Mouse (Mus musculus): Measurements from ENCODE around the gene Tmem240. TPM values are rescaled to one million over a fixed set of nuclear protein-coding genes. Genes with fewer than 3 reads are reported as not detected.

The Tmem240 gene
- polyA plus RNA-seq, 1 experiment from 2014 or later: 27.0 TPM

- peak; percentile 96 for ATAC-seq (ENCODE audit: low FRiP score, low read depth)
- peak within 1 kb of the TSS; percentile 97 for H3K4me3 ChIP-seq
- H3K4me1 ChIP-seq (replicated peaks): peaks cover 26% of the 10 kb centered on the region
- H3K9me3 ChIP-seq: no peaks in the 10 kb centered on the region
- under 1% methylated on average over 82 of the region's 83 CpGs for WGBS
- H3K36me3 ChIP-seq: no peaks in the 10 kb centered on the region
- peak within 1 kb of the TSS; percentile 97 for H3K4me2 ChIP-seq
- peak within 1 kb of the TSS; percentile 94 for H3K9ac ChIP-seq
- peak within 1 kb of the TSS; percentile 89 for H3K27ac ChIP-seq (replicated peaks)
- H3K27me3 ChIP-seq: no peaks in the 10 kb centered on the region
These were observed 29.6 kb upstream of the Tmem240 start, which contains the start of gene Ssu72 for GRCm38 (mm10) chr4:155704721-155705591. TSS of gene Ssu72 (plus strand) at chr4:155704800.

- H3K36me3 ChIP-seq: no peaks in the 10 kb centered on the region
- peak overlapping the region; percentile 94 for H3K9ac ChIP-seq
- ATAC-seq (ENCODE audit: low FRiP score, low read depth): no peak
- no peaks in the 10 kb centered on the region for H3K27me3 ChIP-seq
- no peaks in the 10 kb centered on the region for H3K9me3 ChIP-seq
- peak overlapping the region; percentile 89 for H3K27ac ChIP-seq (replicated peaks)
- H3K4me3 ChIP-seq: peak overlapping the region; percentile 97
- peaks cover 32% of the 10 kb centered on the region for H3K4me1 ChIP-seq (replicated peaks)
- under 1% methylated on average over 19 of the region's 19 CpGs for WGBS
- peak overlapping the region; percentile 97 for H3K4me2 ChIP-seq
These were observed 29.0 kb upstream of the Tmem240 start for GRCm38 (mm10) chr4:155705592-155705929.

DNA sequence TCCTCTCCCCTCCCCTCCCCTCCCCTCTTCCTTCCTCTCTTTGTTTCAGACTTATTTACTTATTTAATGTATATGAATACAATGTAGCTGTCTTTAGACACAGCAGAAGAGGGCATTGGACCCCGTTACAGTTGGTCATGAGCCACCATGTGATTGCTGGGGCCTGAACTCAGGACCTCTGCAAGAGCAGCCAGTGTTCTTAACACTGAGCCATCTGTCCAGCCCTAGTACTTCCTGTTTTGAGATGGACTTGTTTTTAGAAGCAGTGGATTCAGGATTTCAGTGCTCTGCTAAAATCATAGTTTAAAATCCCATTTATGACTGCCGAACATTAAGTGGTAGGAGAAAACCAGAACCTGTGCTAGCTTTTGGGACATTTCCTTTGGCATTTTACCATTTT lies 26.0 kb upstream of the Tmem240 start:
- 86% methylated on average over 2 of the region's 2 CpGs for WGBS
- H3K27me3 ChIP-seq: no peaks in the 10 kb centered on the region
- ATAC-seq (ENCODE audit: low FRiP score, low read depth): no peak

GRCm38 (mm10) chr4:155708988-155709387 lies 25.6 kb upstream of the Tmem240 start:
- Histone ChIP-seq H3K4me3 (no peak overlapping the region), H3K4me2 (no peak overlapping the region), H3K27me3 (no peaks in the 10 kb centered on the region), H3K27ac (replicated peaks) (no peak overlapping the region; the same call in 1 of the 2 replicates), H3K4me1 (replicated peaks) (peaks cover 31% of the 10 kb centered on the region), H3K36me3 (no peaks in the 10 kb centered on the region), H3K9ac (no peak overlapping the region), H3K9me3 (no peaks in the 10 kb centered on the region)
- ATAC-seq (ENCODE audit: low FRiP score, low read depth): no peak

More for the DNA sequence above, 26.0 kb upstream of the Tmem240 start:
- Histone ChIP-seq H3K4me1 (replicated peaks) (peaks cover 32% of the 10 kb centered on the region), H3K9ac (no peak overlapping the region), H3K4me3 (no peak overlapping the region), H3K9me3 (no peaks in the 10 kb centered on the region), H3K27ac (replicated peaks) (no peak overlapping the region; the same call in 1 of the 2 replicates), H3K36me3 (no peaks in the 10 kb centered on the region), H3K4me2 (no peak overlapping the region)

DNA sequence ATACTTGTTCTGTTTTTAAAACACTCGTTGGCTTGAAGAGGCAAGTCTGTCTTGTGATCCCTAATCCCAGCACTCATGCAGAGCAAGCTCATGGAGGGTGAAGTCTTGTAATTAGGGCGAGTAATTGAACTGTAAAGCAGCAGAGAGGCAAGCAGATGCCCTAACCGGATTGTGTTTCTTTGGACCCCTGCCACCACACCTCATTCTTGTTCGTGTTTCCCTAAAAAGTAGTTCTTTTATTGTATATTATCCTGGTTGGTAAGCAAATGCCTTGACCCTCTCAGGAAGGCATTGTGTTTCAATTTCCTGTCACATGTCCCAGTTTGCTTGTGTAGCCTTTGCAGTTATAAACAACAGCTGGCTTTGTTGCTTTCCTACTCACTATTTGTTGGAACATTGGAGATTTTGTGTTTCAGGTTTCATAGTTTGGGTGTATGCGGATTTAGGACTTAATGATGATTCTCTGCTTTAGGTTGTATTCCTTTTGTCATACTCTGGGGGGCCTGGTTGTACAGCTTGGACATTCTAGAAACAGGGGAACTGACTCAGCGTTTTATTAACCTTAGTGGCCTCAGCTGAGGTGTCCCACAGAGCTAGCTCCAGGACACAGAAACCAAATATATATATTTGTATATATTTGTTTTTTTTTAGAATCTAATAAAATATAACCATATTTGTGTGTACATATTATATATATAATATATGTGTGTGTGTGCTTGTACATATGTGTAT lies 23.9 kb upstream of the Tmem240 start:
- H3K27ac ChIP-seq (replicated peaks): peak overlapping the region; percentile 34; the same call in 1 of the 2 replicates
- peaks cover 26% of the 10 kb centered on the region for H3K4me1 ChIP-seq (replicated peaks)
- WGBS: 63% methylated on average over 6 of the region's 6 CpGs
- no peak overlapping the region for H3K9ac ChIP-seq
- no peak overlapping the region for H3K4me2 ChIP-seq
- no peaks in the 10 kb centered on the region for H3K9me3 ChIP-seq
- peaks cover 5% of the 10 kb centered on the region for H3K36me3 ChIP-seq
- H3K27me3 ChIP-seq: no peaks in the 10 kb centered on the region
- no peak overlapping the region for H3K4me3 ChIP-seq
- no peak for ATAC-seq (ENCODE audit: low FRiP score, low read depth)

GRCm38 (mm10) chr4:155721668-155722083 lies 12.9 kb upstream of the Tmem240 start:
- Histone ChIP-seq H3K4me3 (no peak overlapping the region), H3K9me3 (no peaks in the 10 kb centered on the region), H3K27ac (replicated peaks) (no peak overlapping the region), H3K36me3 (peaks cover 11% of the 10 kb centered on the region), H3K4me1 (replicated peaks) (no peaks in the 10 kb centered on the region), H3K4me2 (no peak overlapping the region), H3K9ac (no peak overlapping the region), H3K27me3 (no peaks in the 10 kb centered on the region)
- ATAC-seq (ENCODE audit: low FRiP score, low read depth): no peak
- 56% methylated on average over 4 of the region's 4 CpGs for WGBS

- Histone ChIP-seq H3K27ac (replicated peaks) (no peak overlapping the region), H3K4me2 (no peak overlapping the region), H3K27me3 (no peaks in the 10 kb centered on the region), H3K36me3 (peaks cover 13% of the 10 kb centered on the region), H3K9me3 (no peaks in the 10 kb centered on the region), H3K9ac (no peak overlapping the region), H3K4me3 (no peak overlapping the region), H3K4me1 (replicated peaks) (peaks cover under 1% of the 10 kb centered on the region; the same call in 1 of the 2 replicates)
- no peak for ATAC-seq (ENCODE audit: low FRiP score, low read depth)
- WGBS: 50% methylated on average over 2 of the region's 2 CpGs
These were observed 6.6 kb upstream of the Tmem240 start for GRCm38 (mm10) chr4:155727993-155728392.

GRCm38 (mm10) chr4:155733267-155733666 lies 1.3 kb upstream of the Tmem240 start:
- H3K27ac ChIP-seq (replicated peaks): no peak overlapping the region; the same call in 1 of the 2 replicates
- peaks cover 41% of the 10 kb centered on the region for H3K4me1 ChIP-seq (replicated peaks)
- peak overlapping the region; percentile 93 for H3K4me3 ChIP-seq
- H3K9ac ChIP-seq: peak overlapping the region; percentile 92; the same call in 1 of the 2 replicates
- H3K27me3 ChIP-seq: no peaks in the 10 kb centered on the region
- ATAC-seq (ENCODE audit: low FRiP score, low read depth): no peak
- peaks cover 23% of the 10 kb centered on the region for H3K36me3 ChIP-seq
- H3K4me2 ChIP-seq: peak overlapping the region; percentile 95; the same call in 1 of the 2 replicates
- H3K9me3 ChIP-seq: no peaks in the 10 kb centered on the region
- WGBS: 85% methylated on average over 10 of the region's 10 CpGs

DNA sequence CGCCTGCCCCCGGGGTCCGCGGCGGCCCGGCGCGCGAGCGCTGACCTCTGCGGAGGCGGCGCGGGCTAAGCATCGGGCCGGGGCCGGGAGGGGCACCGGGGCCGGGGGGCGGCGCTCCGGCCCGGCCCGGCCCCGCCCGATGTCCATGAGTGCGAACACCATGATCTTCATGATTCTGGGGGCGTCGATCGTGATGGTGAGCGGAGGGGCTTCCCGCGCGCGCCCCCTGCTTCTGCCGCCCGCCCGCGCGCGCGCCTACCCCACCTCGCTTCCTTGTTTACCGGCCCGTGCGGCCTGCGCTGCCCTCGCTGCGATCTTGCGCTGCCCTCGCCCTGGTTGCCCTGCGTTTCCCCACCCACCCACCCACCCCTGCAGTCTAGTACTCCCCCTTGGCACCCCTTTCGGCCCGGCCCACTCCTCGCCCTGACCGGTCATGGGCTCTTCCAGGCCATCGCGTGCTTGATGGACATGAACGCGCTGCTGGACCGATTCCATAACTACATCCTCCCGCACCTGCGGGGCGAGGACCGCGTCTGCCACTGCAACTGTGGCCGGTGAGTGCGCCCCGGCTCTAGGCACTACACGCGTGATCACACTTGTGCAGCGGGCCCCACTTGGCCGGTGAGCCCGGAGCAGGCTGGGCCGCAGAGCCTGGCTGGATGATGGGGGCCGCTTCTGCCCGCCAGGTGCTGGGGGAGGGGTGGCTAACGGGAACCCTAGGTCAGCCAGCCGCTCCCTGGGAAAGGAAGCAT lies 527 bp downstream of the Tmem240 start:
- WGBS: 1% methylated on average over 53 of the region's 79 CpGs
- H3K27ac ChIP-seq (replicated peaks): peak overlapping the region; percentile 98
- H3K9ac ChIP-seq: peak overlapping the region; percentile 92
- H3K36me3 ChIP-seq: peaks cover 25% of the 10 kb centered on the region
- peak; percentile 72 for ATAC-seq (ENCODE audit: low FRiP score, low read depth)
- H3K27me3 ChIP-seq: no peaks in the 10 kb centered on the region
- H3K4me1 ChIP-seq (replicated peaks): peaks cover 50% of the 10 kb centered on the region
- H3K9me3 ChIP-seq: no peaks in the 10 kb centered on the region
- peak overlapping the region; percentile 93 for H3K4me3 ChIP-seq
- peak overlapping the region; percentile 95 for H3K4me2 ChIP-seq

DNA sequence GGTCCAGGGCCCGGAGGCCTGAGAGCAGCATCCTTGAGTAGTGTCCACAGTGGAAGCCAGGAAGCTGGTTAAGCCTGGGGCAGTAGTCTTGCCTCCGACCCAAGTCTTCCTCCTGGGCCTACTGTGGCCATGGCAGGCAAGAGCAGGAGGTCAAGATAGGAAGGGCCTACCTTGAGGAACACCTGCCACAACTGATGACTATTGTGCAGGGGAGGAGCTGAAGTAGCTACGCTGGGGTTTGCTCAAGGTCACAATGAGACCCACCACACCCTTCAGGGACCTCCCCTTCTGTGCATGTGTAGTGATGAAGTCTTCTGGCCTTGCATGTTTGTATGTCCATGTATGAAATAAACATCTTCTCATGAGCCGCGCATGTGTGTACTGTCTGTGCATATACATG lies 1.2 kb downstream of the Tmem240 start:
- Histone ChIP-seq H3K4me3 (peak overlapping the region; percentile 93), H3K27me3 (no peaks in the 10 kb centered on the region), H3K36me3 (peaks cover 28% of the 10 kb centered on the region), H3K4me2 (peak overlapping the region; percentile 95), H3K9ac (peak overlapping the region; percentile 92), H3K27ac (replicated peaks) (peak overlapping the region; percentile 98), H3K9me3 (no peaks in the 10 kb centered on the region), H3K4me1 (replicated peaks) (peaks cover 52% of the 10 kb centered on the region)
- WGBS: 58% methylated on average over 5 of the region's 5 CpGs
- peak; percentile 1; the same call in 1 of the 2 replicates for ATAC-seq (ENCODE audit: low FRiP score, low read depth)

DNA sequence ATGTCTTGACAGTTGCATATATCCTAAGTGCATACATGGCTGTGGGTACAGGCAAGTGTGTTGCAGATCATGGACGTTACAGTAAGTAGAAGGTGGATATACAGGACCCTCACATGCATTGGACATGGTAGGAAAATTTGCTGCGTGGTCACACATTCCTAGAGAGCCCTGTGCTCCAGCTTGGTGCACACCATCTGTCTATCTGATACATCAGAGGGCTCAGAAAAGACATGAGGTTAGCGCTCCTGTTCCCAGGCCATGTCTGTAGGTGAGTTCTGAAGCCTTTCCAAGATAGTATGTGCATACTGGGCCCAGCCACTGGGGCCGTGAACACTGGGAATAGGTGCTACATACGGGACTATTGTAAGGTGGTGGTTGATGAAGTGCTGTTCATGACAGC lies 1.8 kb downstream of the Tmem240 start:
- no peaks in the 10 kb centered on the region for H3K27me3 ChIP-seq
- 92% methylated on average over 5 of the region's 5 CpGs for WGBS
- H3K36me3 ChIP-seq: peaks cover 25% of the 10 kb centered on the region
- peaks cover 52% of the 10 kb centered on the region for H3K4me1 ChIP-seq (replicated peaks)
- peak overlapping the region; percentile 93; the same call in 1 of the 2 replicates for H3K4me3 ChIP-seq
- no peak for ATAC-seq (ENCODE audit: low FRiP score, low read depth)
- no peak overlapping the region for H3K9ac ChIP-seq
- no peaks in the 10 kb centered on the region for H3K9me3 ChIP-seq
- no peak overlapping the region for H3K27ac ChIP-seq (replicated peaks)
- H3K4me2 ChIP-seq: peak overlapping the region; percentile 95

Data from hindbrain, embryonic 15.5 days (tissue).